Mouse (Mus musculus) liver, adult 2 months (tissue): Measurements from ENCODE around the gene Pkd1.

Source experiments
- CTCF ChIP-seq: fragments of 200-500 bp; IDR thresholded peaks from 2 replicates; pipeline ENCODE4 v1.5.1; 2011; ENCODE audit warnings: low read depth, low read length, control low read depth
- POLR2A ChIP-seq: fragments of 200-500 bp; IDR thresholded peaks from 2 replicates; pipeline ENCODE4 v1.6.1; 2011; ENCODE audit warnings: low read length, control low read depth; ENCODE audit not compliant: insufficient read depth; ENCODE audit errors: extremely low read depth

GRCm38 (mm10) chr17:24558600-24559099 is 9.0 kb downstream of the Pkd1 start:
- TF ChIP-seq CTCF (no peak), POLR2A (no peak)
